Mouse (Mus musculus) hindbrain, embryonic 14.5 days (tissue): Measurements from ENCODE around the gene Prdx6. TPM values are rescaled to one million over a fixed set of nuclear protein-coding genes. Genes with fewer than 3 reads are reported as not detected.
A peak's percentile ranks its signal among the peaks of the same experiment; 100 is the strongest.

Source experiments
- ATAC-seq: fragments of 200-750 bp; cut with Nextera tagmentation; 2 replicates; pipeline ENCODE4 v1.8.0; 2017; ENCODE audit warnings: moderate number of reproducible peaks, mild to moderate bottlenecking, moderate TSS enrichment, moderate library complexity; ENCODE audit not compliant: low FRiP score
- DNase-seq: peaks from one replicate; pipeline ENCODE4 v3.0.0-alpha.2; 2015; ENCODE audit warnings: low spot score
- H3K27ac ChIP-seq: fragments of 300-500 bp; sonication (generic); 2 replicates; pipeline ENCODE4 v1.5.1; 2014; ENCODE audit warnings: mild to moderate bottlenecking, moderate library complexity
- H3K27me3 ChIP-seq: fragments of 300-500 bp; sonication (generic); 2 replicates; pipeline ENCODE4 v1.6.1; 2014; ENCODE audit warnings: mild to moderate bottlenecking, low read length, mixed read lengths; ENCODE audit not compliant: control insufficient read depth, insufficient read depth
- H3K36me3 ChIP-seq: fragments of 300-500 bp; sonication (generic); replicated peaks from 2 replicates; pipeline ENCODE4 v1.6.1; 2014; ENCODE audit not compliant: control insufficient read depth, insufficient read depth
- H3K4me1 ChIP-seq: fragments of 300-500 bp; sonication (generic); replicated peaks from 2 replicates; pipeline ENCODE4 v1.6.1; 2014; ENCODE audit warnings: antibody characterized with exemption, low read length, mixed read lengths; ENCODE audit not compliant: control insufficient read depth, insufficient read depth
- H3K4me2 ChIP-seq: fragments of 300-500 bp; sonication (generic); replicated peaks from 2 replicates; pipeline ENCODE4 v1.6.1; 2014; ENCODE audit warnings: mild to moderate bottlenecking, moderate library complexity
- H3K4me3 ChIP-seq: fragments of 300-500 bp; sonication (generic); replicated peaks from 2 replicates; pipeline ENCODE4 v1.5.1; 2014; ENCODE audit warnings: mild to moderate bottlenecking, low read length
- H3K9ac ChIP-seq: fragments of 300-500 bp; sonication (generic); 2 replicates; pipeline ENCODE4 v1.6.1; 2014
- H3K9me3 ChIP-seq: fragments of 300-500 bp; sonication (generic); 2 replicates; pipeline ENCODE4 v1.6.1; 2016; ENCODE audit warnings: low read length; ENCODE audit not compliant: control insufficient read depth
- WGBS: fragments of 180-500 bp; shearing (Covaris S2); extraction: QIAGEN DNeasy Blood & Tissue Kit; methylation state at CpG from one replicate; pipeline ENCODE4 v1.1.7; 2014; 5-methylcytosine and 5-hydroxymethylcytosine counted together
- polyA plus RNA-seq: library from polyadenylated mRNA; unstranded; fragments of >200 nt; fragmentation: Nextera tagmentation; extraction: Ambion mirVana; gene quantifications from 2 replicates; pipeline ENCODE4 v1.2.1, GENCODE M21; 2014

Prdx6 gene
- polyA plus RNA-seq, 1 experiment from 2014 or later = 199 TPM

DNA sequence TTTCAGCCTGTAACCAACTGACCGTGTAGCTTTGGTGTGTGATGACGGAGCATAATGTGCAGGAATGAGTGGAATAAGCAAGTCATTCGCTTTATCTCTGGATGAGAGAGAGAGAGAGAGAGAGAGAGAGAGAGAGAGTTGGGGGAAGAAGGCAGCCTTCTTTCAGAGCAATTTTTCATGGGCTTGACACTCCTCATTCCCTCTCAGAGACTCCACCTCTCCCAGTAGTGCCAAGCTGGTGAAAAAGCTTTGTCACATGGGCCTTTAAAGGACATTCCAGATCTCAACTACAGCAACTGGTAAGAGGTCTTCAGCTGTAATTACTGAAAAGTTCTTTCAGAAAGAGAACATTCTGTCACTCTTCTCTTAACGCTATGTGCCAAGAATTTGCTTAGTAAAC is 18.3 kb upstream of the Prdx6 start:
- H3K36me3 ChIP-seq = no peaks in the 10 kb centered on the region
- H3K9ac ChIP-seq = no peak overlapping the region
- H3K9me3 ChIP-seq = no peaks in the 10 kb centered on the region
- no peak for DNase-seq
- ATAC-seq = peak; percentile 70; the same call in 1 of the 2 replicates
- H3K4me1 ChIP-seq = no peaks in the 10 kb centered on the region
- H3K4me3 ChIP-seq = no peak overlapping the region
- 77% methylated on average over 4 of the region's 4 CpGs for WGBS
- no peak overlapping the region for H3K27ac ChIP-seq
- no peak overlapping the region for H3K4me2 ChIP-seq
- H3K27me3 ChIP-seq = no peaks in the 10 kb centered on the region

DNA sequence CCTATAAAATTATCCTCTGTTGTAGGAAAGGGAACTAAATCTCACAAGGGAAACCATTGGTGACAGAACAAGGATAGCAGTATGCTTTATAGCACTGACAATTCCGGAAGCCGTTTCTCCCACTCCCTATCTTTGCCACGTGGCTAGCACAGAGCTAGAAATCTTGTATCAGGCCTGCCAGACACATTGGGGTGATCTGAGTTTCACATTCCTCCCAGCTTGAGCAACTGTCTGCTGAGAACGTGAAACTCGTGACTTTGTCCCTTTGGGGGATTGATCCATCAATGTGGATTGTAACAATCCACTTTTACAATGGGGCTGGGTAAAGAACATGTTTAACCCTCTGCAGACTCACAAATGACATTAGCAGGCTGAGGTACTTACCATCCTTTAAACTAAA is 17.9 kb upstream of the Prdx6 start:
- no peak overlapping the region for H3K27ac ChIP-seq

GRCm38 (mm10) chr1:161268116-161268515 is 17.1 kb upstream of the Prdx6 start:
- Histone ChIP-seq H3K4me3 (no peak overlapping the region), H3K9ac (no peak overlapping the region), H3K27ac (no peak overlapping the region), H3K4me2 (no peak overlapping the region), H3K9me3 (no peaks in the 10 kb centered on the region), H3K27me3 (no peaks in the 10 kb centered on the region), H3K4me1 (no peaks in the 10 kb centered on the region), H3K36me3 (no peaks in the 10 kb centered on the region)
- WGBS = 70% methylated on average over 7 of the region's 7 CpGs
- no peak for ATAC-seq
- no peak for DNase-seq

More for the DNA sequence above, 17.9 kb upstream of the Prdx6 start:
- Histone ChIP-seq H3K36me3 (no peaks in the 10 kb centered on the region), H3K4me2 (no peak overlapping the region), H3K9ac (no peak overlapping the region), H3K4me3 (no peak overlapping the region), H3K27me3 (no peaks in the 10 kb centered on the region), H3K9me3 (no peaks in the 10 kb centered on the region), H3K4me1 (no peaks in the 10 kb centered on the region)
- ATAC-seq (no peak), DNase-seq (no peak)
- WGBS = 60% methylated on average over 5 of the region's 5 CpGs

- Histone ChIP-seq H3K4me2 (no peak overlapping the region), H3K9ac (no peak overlapping the region), H3K27ac (no peak overlapping the region), H3K4me1 (no peaks in the 10 kb centered on the region), H3K9me3 (no peaks in the 10 kb centered on the region), H3K27me3 (no peaks in the 10 kb centered on the region), H3K36me3 (no peaks in the 10 kb centered on the region), H3K4me3 (no peak overlapping the region)
- WGBS = 91% methylated on average over 5 of the region's 5 CpGs
- DNase-seq = no peak
- ATAC-seq = no peak
Measured at GRCm38 (mm10) chr1:161264961-161265360, 13.9 kb upstream of the Prdx6 start.

- ATAC-seq = no peak
- H3K36me3 ChIP-seq = no peaks in the 10 kb centered on the region
- H3K9me3 ChIP-seq = no peaks in the 10 kb centered on the region
- H3K4me3 ChIP-seq = no peak overlapping the region
- H3K27ac ChIP-seq = no peak overlapping the region
- no peaks in the 10 kb centered on the region for H3K27me3 ChIP-seq
- WGBS = 86% methylated on average over 8 of the region's 8 CpGs
- no peaks in the 10 kb centered on the region for H3K4me1 ChIP-seq
- no peak for DNase-seq
- H3K9ac ChIP-seq = no peak overlapping the region
- no peak overlapping the region for H3K4me2 ChIP-seq
Measured at GRCm38 (mm10) chr1:161263584-161263983, 12.6 kb upstream of the Prdx6 start.

DNA sequence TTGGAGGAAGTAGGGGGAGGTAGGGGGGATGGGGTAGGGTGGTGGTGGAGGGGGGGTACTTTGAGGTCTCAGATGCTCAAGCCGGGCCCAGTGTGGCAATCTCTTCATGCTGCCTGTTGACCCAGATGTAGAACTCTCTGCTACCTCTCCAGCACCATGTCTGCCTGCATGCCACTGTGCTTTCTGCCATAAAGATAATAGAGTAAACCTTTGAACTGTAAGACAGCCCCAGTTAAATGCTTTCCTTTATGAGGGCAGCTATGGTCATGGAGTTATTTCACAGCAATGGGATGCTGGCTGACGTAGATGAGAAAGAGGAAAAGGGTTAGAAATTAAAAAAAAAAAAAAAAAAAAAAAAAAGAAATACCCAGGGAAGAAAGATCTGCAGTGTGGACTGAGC is 11.5 kb upstream of the Prdx6 start:
- 98% methylated on average over 2 of the region's 2 CpGs for WGBS
- no peak for DNase-seq
- Histone ChIP-seq H3K27me3 (no peaks in the 10 kb centered on the region), H3K4me1 (no peaks in the 10 kb centered on the region), H3K36me3 (no peaks in the 10 kb centered on the region), H3K4me2 (no peak overlapping the region), H3K4me3 (no peak overlapping the region), H3K27ac (no peak overlapping the region), H3K9ac (no peak overlapping the region), H3K9me3 (no peaks in the 10 kb centered on the region)
- ATAC-seq = no peak

- no peak overlapping the region for H3K9ac ChIP-seq
- WGBS = 91% methylated on average over 2 of the region's 2 CpGs
- no peak overlapping the region for H3K4me3 ChIP-seq
- H3K4me2 ChIP-seq = no peak overlapping the region
- DNase-seq (no peak), ATAC-seq (no peak)
- no peaks in the 10 kb centered on the region for H3K27me3 ChIP-seq
- H3K4me1 ChIP-seq = no peaks in the 10 kb centered on the region
- no peaks in the 10 kb centered on the region for H3K36me3 ChIP-seq
- H3K27ac ChIP-seq = no peak overlapping the region
- no peaks in the 10 kb centered on the region for H3K9me3 ChIP-seq
Measured at GRCm38 (mm10) chr1:161260761-161261160, 9.7 kb upstream of the Prdx6 start.

- DNase-seq = no peak
- no peaks in the 10 kb centered on the region for H3K9me3 ChIP-seq
- ATAC-seq = no peak
- 88% methylated on average over 5 of the region's 6 CpGs for WGBS
- no peaks in the 10 kb centered on the region for H3K27me3 ChIP-seq
- no peak overlapping the region for H3K9ac ChIP-seq
- H3K4me1 ChIP-seq = no peaks in the 10 kb centered on the region
- no peak overlapping the region for H3K4me3 ChIP-seq
- H3K36me3 ChIP-seq = no peaks in the 10 kb centered on the region
- no peak overlapping the region for H3K27ac ChIP-seq
- H3K4me2 ChIP-seq = no peak overlapping the region
Measured at GRCm38 (mm10) chr1:161259142-161259541, 8.1 kb upstream of the Prdx6 start.

DNA sequence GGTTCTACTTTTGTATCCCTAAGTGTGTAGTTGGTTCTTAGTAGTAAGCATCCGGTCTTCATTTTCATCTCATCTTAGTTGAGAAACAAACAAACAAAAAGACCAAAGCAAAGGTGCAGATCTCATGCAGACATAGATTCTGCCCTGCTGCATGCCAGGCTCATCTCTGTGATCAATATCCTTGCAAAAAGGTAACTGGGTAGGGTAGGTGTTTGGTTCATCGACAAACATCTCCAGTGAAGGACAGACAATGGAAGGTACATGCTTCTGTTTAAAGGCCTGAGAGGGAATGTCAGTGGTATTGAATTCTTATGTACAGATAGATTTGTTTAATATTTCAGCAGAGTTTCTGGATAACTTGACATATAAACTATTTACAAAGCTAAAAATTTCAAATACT is 7.3 kb upstream of the Prdx6 start:
- Histone ChIP-seq H3K4me1 (no peaks in the 10 kb centered on the region), H3K36me3 (no peaks in the 10 kb centered on the region), H3K4me2 (no peak overlapping the region), H3K27me3 (no peaks in the 10 kb centered on the region), H3K27ac (no peak overlapping the region), H3K9ac (no peak overlapping the region), H3K4me3 (no peak overlapping the region), H3K9me3 (no peaks in the 10 kb centered on the region)
- WGBS = 96% methylated on average over 2 of the region's 2 CpGs
- DNase-seq (no peak), ATAC-seq (no peak)

GRCm38 (mm10) chr1:161256918-161257317 is 5.9 kb upstream of the Prdx6 start:
- H3K27ac ChIP-seq = no peak overlapping the region
- ATAC-seq = no peak
- no peak overlapping the region for H3K9ac ChIP-seq
- DNase-seq = no peak
- no peak overlapping the region for H3K4me3 ChIP-seq
- H3K36me3 ChIP-seq = no peaks in the 10 kb centered on the region
- 80% methylated on average over 7 of the region's 7 CpGs for WGBS
- no peaks in the 10 kb centered on the region for H3K9me3 ChIP-seq
- no peaks in the 10 kb centered on the region for H3K4me1 ChIP-seq
- 0 out of 2 replicates have a peak, but pooled peaks cover 3% of the 10 kb centered on the region for H3K27me3 ChIP-seq
- H3K4me2 ChIP-seq = no peak overlapping the region
